Mouse (Mus musculus) embryo, embryonic 11 days (tissue): ENCODE data around the gene Slc30a7.
A peak's percentile ranks its signal among the peaks of the same experiment; 100 is the strongest.
"Not testable (repeated sequence)": the region's sequence is repeated elsewhere in the genome, so short reads cannot be mapped to it uniquely, and the experiment has no call there.

Source experiments
- DNase-seq: peaks from one replicate; pipeline ENCODE4 v3.0.0-alpha.2; 2015

Slc30a7 gene

DNA sequence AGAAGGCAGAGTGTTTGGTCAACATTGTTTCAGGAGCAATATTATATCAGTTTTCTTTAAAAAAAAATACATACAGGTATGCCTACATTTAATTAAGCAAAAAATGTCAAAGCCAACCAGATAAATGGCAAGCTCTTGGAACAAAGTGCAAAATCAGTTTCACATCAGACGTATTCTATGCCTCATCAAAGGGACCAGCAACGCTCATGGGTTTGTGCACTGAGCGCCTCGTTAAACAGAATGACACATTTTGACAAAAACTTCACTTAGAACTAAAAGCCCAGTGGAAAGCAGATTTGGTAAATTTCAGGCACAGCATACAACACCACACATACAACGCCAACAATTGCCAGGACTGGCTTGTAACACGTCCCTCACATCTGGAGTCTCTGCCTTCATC is 62.8 kb downstream of the Slc30a7 start:
- no peak for DNase-seq

DNA sequence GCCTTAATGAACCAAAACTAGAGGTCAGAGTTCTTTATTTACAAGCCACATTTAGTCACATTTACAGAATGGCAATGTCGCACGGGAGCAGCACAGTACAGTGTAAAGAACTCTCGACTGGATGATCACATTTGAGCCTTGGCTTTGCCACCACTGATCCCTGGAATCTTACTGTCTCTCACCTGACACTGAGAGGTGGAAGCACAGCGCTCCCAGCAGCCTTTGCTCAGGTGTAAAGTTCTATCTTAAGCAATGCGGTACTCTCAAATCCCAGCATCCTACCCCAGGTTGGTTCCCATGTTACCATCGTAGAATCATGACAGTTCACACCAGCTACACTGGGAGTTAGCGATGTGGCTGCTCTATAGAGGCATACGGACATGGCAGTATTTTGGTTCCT is 65.7 kb downstream of the Slc30a7 start:
- no peak for DNase-seq

DNA sequence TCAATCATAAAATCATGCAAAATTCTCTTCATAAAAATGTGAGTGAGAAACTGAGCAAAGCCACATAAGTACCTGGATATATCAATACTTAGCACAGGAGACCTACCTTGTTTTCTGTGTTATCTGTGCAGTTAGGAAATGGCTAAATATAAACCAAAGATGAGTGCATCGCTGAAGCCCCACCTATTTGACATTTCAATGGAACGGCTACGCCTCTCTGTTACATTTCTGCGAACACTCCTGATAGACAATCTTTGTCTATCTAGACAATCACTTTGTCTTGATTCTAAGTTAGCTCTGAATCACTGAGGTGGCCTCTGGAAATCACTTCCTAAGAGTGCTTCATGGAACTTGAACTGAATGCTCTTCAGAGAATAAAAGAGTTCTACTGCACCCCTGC is 66.7 kb downstream of the Slc30a7 start:
- no peak for DNase-seq

DNA sequence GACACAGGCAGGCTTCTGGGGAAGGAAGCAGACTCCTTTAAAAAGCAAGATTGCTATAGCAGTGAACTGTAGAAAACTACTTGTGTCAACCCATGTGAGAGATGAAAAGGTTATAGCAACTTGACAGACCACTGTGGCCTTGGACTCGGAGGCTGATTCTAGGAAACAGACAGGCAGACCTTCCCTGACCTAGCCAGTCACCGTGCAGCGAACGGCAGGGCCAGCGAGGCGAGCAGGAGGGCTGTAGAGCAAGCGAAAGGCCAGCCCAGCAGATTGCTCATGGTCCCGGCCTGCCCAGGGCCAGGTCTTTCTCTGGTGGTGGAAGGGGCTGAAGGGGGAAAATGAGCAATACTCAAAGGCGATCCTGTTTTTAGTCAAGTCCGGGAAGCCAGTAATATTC is 69.4 kb downstream of the Slc30a7 start:
- no peak for DNase-seq

DNA sequence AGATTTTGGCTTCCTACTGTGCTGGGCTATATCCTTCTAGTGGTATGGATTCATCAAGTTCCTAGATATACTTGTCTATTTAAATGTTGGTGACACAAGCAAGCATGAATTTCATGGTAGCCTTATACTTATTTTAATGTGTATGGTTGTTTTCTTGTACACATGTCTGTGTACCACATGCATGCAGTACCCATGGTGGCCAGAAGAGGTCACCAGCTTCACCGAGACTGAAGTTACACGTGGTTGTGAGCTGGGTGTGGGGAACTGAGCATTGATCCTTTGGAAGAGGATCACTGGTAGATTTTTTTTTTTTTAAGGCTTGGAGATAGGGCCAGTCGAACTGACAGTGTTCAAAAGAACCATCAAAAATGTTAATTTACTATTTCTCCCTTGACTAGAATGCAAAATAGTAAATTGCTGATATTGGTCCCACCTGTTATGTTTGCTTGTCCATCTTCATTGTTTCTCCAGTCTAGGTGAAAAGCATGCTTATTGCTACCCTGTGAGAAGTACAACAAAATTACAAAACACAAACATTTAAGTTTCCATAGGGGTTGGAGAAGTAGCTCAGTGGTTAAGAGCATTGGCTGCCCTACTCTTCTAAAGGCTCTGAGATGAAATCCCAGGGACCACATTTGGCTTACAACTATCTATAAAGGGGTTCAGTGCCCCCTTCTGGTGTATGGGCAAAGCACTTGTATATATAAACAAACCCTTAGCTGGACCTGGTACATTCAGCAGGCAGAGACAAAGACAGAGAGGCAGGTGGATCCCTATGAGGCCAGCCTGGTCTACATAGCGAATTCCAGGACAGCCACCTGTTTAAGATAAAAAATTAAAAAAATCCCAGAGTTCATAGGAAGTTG is 70.2 kb downstream of the Slc30a7 start:
- peak; percentile 58 for DNase-seq

DNA sequence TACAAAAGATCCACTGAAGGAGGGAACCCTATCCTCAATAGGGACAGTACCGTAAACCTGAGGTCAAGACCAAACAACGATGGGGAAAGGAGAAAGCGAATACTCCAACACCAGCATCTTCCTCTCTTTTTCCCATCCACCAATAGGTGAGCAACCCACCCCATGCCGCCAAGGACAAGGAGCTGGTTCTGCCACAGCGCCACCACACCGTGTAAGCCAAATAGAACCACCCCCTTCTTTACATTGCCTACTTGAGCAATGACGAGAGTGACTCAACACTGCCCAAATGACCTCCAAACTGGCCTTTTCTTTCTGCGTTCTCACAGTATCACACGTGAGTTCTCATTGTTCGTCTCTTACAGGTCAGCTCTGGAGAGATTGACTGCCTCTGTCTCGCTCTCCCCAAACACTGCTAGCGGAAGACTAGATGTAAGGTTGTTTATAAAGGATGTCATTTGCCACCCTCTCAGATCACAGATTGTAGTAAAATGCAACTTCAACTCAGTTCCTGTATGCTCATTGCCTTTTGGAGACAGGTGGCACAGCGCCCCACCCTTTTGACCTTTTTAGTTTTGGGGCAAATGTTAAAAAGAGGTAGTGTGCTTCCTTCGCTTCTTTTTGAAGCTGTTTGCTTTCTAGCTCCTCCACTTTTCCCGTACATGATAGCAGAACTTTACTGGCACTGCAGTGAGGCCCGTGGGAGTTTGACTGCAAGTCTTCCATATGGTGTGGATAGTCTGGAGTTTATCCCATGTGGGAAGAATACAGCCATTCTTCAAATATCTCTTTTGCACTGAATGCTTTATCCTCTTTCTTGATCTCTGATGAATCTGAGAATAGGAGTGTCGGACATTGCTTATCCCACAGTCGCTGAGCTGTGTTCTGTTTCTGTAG is 73.7 kb downstream of the Slc30a7 start:
- DNase-seq = no peak

DNA sequence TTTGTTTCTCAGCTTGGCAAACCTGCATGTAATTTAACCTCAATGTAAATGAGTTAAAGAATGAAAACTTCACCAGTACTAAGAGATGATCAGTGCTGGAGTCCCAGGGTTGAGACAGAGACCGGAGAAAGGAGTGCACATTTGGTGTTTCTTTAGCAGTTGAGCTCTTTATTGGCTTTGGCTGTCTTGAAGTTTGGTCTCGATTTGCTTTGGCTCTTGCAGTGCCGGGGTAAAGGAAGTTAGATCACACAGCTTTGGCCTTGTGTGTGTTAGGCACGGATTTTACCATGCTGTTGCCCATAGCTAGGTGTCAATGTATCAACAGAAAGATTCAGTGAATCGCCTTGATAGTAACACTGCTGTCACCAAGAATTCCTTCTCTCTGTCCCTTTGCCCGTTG is 75.5 kb downstream of the Slc30a7 start:
- no peak for DNase-seq

DNA sequence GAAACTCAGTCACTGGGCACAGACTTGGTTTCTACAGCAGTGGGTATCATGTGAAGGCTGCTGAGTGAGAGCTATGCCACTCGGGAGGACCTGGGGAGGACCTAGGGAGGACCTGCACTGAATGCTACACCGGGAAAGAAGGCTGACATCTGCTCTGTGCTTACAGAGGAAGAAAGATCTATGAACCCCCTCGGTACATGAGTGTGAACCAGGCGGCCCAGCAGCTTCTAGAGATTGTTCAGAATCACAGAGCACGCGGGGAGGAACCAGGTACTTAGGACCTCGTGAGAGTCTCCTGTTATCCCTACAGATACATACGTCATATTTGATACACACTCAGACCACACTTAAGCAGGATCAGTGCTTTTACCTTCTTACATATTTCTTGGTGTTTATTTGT is 80.7 kb downstream of the Slc30a7 start:
- no peak for DNase-seq

DNA sequence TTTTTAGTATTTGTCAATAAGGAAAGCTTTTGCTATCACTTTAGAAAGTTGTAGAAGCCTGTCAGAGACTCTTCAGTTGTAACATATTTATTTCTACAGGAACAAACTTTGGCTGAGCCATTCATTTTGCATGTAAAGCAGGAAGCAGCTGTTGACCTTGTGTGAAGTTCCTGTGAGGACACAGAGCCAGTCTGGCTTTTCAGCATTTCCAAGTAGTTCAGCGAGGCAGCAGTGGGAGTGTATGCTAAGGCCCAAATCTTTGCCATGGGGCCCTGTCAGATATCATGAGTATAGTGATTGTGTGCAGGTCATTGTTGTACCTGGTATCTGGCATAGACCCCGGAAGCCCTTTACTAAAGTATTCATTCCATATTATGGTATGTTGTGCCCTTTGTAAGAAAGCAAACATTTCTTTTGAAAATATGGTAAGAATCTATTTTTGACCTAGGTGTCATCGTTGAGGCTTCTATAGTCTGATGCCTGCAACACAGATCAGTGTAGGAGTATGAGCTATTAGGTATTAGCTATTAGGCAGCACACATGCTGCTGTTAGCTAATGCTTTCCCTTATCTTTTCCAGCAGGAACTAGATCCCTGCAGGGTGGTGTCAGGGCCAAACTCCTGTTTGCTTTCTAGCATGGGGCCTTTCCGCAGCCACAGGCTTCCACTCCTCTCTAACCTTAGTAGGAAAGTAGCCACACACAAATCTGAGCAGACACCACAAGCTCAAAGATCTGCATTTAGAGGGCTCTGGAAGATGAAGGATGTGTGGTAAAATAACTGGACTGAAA is 82.6 kb downstream of the Slc30a7 start:
- DNase-seq = no peak

DNA sequence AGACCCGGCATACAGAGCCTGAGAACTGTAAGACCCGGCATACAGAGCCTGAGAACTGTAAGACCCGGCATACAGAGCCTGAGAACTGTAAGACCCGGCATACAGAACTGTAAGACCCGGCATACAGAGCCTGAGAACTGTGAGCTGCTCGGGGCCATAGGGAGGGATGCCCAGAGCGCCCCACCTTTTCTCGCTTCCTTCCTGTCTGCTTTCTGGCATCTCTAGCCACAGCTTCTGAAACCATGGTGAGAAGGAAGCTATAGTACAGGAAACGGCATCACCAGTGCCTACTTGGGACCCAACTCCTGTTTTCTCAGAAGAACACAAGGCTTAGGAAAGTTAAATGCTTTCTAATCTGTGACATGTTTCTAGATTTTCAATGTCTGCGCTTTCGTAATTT is 99.8 kb downstream of the Slc30a7 start:
- not testable (repeated sequence) for DNase-seq

DNA sequence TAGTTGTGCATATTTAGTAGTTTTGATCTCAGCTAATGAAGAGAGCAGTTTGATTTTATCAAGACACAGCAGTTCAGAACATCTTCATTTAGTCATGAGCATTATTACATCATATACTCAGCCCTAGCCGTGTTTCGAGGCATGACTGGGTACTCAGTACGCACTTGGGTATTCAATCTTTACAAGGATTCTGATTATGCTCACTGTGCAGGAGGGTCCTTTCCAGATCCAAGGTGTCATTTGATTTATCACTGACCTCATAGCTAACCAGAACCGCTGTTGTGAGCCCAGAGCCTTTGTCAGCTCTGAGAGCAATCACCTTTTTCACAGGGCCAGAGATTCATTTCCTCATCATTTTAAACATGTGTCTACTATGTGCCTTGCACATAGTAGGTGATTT is 101.6 kb downstream of the Slc30a7 start:
- no peak for DNase-seq

DNA sequence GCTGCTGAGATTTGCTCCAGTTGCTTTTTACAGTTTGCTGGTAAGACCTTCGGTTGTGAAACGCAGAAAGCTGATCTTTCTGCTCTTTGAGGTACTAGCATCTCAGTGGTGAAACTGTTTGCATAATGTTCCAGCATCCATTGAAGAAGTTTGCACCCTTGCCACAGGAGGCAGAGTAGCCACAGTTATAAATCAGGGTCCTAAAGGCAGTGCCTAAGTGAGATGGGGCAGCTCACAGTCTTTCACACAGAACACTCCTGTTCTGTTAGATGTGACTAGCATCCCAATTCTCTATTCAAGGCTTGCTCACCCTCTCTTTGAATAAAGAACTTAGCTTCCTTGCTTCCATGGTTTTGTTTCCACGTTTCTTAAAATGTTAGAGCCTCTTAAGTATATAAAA is 102.1 kb downstream of the Slc30a7 start:
- DNase-seq = no peak

DNA sequence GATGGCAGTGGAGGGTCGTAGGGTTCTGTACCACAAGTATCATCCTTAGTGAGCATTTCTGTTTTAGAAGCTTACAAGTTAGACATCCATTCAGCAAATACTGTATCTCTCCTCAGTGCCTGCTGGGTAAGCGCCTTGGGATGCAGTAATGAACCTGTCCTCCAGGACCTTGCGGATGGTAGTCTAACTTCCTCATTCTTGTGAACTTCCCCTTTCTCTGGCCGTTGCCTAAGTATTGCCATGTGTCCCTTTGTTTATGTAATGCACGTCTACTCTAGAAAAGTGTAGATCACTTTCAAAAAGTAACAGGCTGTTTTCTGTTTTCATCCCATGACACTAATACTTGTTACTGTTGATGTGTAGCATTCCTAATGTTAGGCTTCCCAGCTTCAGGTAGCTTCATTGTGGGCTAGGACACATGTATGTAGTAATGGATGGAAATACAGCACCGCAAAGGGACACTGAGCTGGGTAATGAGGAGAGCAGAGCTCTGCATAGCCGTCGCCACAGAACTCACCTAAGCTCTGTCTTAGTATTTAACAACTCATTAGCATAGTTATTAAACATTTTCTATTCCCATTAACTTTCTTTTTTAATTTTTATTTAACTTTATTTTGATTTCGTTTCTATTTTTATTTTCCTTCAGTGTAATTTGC is 104.8 kb downstream of the Slc30a7 start:
- no peak for DNase-seq

DNA sequence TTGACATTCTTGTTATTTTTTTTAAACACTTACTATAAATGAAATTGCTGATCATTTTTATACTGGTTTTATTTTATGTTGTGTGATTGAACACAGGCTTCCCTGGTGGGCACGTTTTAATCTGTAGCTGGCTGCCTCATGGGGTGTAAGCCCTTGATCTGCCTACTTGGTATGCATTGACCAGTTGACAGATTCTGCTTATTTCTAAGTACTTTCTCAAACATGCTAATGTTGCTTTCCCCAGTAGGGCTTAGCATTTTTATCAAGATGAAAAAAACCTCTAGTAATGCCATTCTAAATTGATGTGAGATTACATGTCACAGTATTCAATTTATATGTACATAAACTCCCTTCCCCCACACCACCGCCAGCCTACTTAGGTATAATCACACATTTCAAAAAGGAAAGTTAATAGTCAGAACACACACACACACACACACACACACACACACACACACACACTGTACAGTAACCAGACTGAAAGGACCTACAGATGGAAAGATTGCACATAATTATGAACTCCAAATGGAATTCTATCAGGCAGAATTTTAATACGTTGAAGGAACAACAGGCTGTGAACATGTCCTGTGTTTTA is 108.8 kb downstream of the Slc30a7 start:
- DNase-seq = no peak

DNA sequence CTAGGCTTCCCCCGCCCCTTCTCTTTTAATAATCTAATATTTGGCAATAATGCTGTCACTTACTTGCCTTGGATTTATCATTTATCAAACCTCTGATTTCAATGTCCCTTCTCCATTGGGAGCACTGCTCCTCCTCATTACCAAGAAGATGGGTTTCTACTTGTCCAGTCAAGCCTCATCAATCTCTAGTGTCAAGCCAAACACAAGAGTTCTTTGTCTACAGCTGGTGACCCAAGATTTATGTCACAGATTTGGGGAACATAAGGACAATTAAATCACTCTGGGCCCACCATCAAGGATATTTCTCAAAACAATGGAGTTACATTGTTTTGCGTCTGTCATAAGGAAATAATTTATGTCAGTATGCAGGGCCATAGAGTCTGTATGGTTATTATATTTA is 114.0 kb downstream of the Slc30a7 start:
- DNase-seq = peak; percentile 22

DNA sequence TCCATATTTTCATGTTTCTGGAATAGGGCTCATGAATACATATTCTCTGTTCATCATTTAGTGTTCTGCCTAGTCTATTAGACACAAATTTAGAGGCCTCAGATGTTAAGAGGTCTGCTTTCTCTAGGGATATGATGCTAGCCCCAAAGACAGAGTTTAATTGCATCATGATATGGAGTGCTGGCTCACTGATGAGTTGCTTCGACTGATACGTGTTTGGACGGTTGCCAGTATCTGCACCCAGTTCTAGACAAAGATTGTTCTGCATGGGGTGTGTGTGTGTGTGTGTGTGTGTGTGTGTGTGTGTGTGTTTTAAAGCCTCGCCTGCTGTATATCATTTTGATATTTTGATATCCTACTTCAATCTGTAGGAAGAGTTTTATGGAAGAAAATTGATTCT is 114.9 kb downstream of the Slc30a7 start:
- DNase-seq = no peak
